Mouse (Mus musculus) neural tube, embryonic 14.5 days (tissue): ENCODE results near the gene Gm8127. TPM values are rescaled to one million over a fixed set of nuclear protein-coding genes. Genes with fewer than 3 reads are reported as not detected.
"Not testable (repeated sequence)": the region's sequence is repeated elsewhere in the genome, so short reads cannot be mapped to it uniquely, and the experiment has no call there.

Source experiments
- ATAC-seq: fragments of 200-750 bp; cut with Nextera tagmentation; 2 replicates; pipeline ENCODE4 v1.8.0; 2017; ENCODE audit warnings: low read depth, mild to moderate bottlenecking, moderate TSS enrichment, moderate library complexity
- H3K27ac ChIP-seq: fragments of 300-500 bp; sonication (generic); 2 replicates; pipeline ENCODE4 v1.5.1; 2014; ENCODE audit warnings: low read depth, mild to moderate bottlenecking, control low read depth, low read length, moderate library complexity, mixed read lengths
- H3K27me3 ChIP-seq: fragments of 300-500 bp; sonication (generic); 2 replicates; pipeline ENCODE4 v1.6.1; 2014; ENCODE audit warnings: low read length; ENCODE audit not compliant: control insufficient read depth, insufficient read depth
- H3K36me3 ChIP-seq: fragments of 300-500 bp; sonication (generic); 2 replicates; pipeline ENCODE4 v1.6.1; 2014; ENCODE audit warnings: low read length, mixed read lengths; ENCODE audit not compliant: control insufficient read depth, insufficient read depth
- H3K4me1 ChIP-seq: fragments of 300-500 bp; sonication (generic); 2 replicates; pipeline ENCODE4 v1.6.1; 2014; ENCODE audit warnings: low read length; ENCODE audit not compliant: control insufficient read depth, insufficient read depth
- H3K4me2 ChIP-seq: fragments of 300-500 bp; sonication (generic); 2 replicates; pipeline ENCODE4 v1.6.1; 2014; ENCODE audit warnings: mild to moderate bottlenecking, low read depth, low read length, control low read depth
- H3K4me3 ChIP-seq: fragments of 300-500 bp; sonication (generic); 2 replicates; pipeline ENCODE4 v1.5.1; 2014; ENCODE audit warnings: low read depth, low read length, control low read depth, mixed read lengths
- H3K9ac ChIP-seq: fragments of 300-500 bp; sonication (generic); replicated peaks from 2 replicates; pipeline ENCODE4 v1.6.1; 2014; ENCODE audit warnings: low read depth, mild to moderate bottlenecking, control low read depth, low read length, mixed read lengths
- H3K9me3 ChIP-seq: fragments of 300-500 bp; sonication (generic); 2 replicates; pipeline ENCODE4 v1.6.1; 2016; ENCODE audit warnings: low read length; ENCODE audit not compliant: control insufficient read depth
- WGBS: fragments of 180-500 bp; shearing (Covaris S2); extraction: QIAGEN DNeasy Blood & Tissue Kit; methylation state at CpG from one replicate; pipeline ENCODE4 v1.1.7; 2014; 5-methylcytosine and 5-hydroxymethylcytosine counted together
- polyA plus RNA-seq: library from polyadenylated mRNA; unstranded; fragments of >200 nt; fragmentation: Nextera tagmentation; extraction: Ambion mirVana; gene quantifications from 2 replicates; pipeline ENCODE4 v1.2.1, GENCODE M21; 2014

The Gm8127 gene
- polyA plus RNA-seq: not detected in 2 replicates

DNA sequence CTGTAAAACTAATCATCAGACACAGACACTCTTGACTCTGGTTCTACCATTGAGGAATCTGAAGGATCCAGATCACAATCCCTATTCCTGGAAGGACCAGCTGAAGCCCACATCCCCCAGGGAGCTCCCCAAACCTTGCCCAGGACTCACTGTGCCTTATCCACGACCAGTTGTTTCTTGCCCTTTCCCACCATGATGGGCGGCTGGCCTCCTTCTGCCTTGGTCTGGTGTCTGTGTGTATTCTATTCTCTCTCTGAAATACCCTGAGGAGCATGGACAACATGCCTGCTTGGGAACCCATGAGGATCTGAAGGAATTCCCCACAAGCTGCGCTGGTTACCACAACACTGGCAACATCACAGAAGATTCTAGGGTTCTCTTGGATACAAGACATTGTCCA lies at the start of gene Gm8127:
Gene Gm8127 (minus strand): TSS at position 330 of the 400 bp plus-strand sequence.
- not testable (repeated sequence) for H3K4me2 ChIP-seq, H3K4me3 ChIP-seq, H3K27me3 ChIP-seq, H3K27ac ChIP-seq, ATAC-seq, H3K9ac ChIP-seq, H3K4me1 ChIP-seq, H3K9me3 ChIP-seq, H3K36me3 ChIP-seq
- 85% methylated on average over 3 of the region's 3 CpGs for WGBS

GRCm38 (mm10) chr14:43337646-43338045 lies 44.0 kb upstream of the Gm8127 start:
- H3K4me3 ChIP-seq, H3K27ac ChIP-seq, H3K36me3 ChIP-seq, ATAC-seq, H3K4me1 ChIP-seq, H3K9ac ChIP-seq, H3K9me3 ChIP-seq, H3K27me3 ChIP-seq, H3K4me2 ChIP-seq: not testable (repeated sequence)
- WGBS: 68% methylated on average over 1 of the region's 1 CpGs

GRCm38 (mm10) chr14:43331362-43331880 lies 37.8 kb upstream of the Gm8127 start:
- H3K27me3 ChIP-seq, H3K4me3 ChIP-seq, H3K9me3 ChIP-seq, H3K9ac ChIP-seq, H3K4me1 ChIP-seq, ATAC-seq, H3K4me2 ChIP-seq, H3K36me3 ChIP-seq, H3K27ac ChIP-seq: not testable (repeated sequence)
- WGBS: 93% methylated on average over 9 of the region's 11 CpGs

DNA sequence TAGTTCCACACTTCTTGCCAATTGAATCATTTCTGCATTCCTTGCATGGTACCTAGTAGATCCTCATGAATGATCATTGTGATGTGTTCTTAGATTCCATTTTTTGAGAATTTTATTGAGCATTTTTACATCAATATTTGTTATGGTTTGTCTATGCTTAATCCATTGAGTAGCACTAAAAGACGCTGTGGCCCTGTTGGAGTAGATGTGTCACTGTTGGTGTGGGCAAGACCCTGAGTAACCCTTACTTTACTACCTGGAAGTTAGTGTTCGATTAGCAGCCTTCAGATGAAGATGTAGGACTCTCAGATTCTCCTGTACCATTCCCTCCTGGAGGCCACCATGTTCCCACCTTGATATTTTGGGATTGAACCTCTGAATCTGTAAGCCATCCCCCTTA lies 35.0 kb upstream of the Gm8127 start:
- H3K4me3 ChIP-seq, H3K9me3 ChIP-seq, H3K27ac ChIP-seq, H3K9ac ChIP-seq, H3K4me2 ChIP-seq, H3K4me1 ChIP-seq, ATAC-seq, H3K36me3 ChIP-seq, H3K27me3 ChIP-seq: not testable (repeated sequence)
- 83% methylated on average over 2 of the region's 2 CpGs for WGBS

DNA sequence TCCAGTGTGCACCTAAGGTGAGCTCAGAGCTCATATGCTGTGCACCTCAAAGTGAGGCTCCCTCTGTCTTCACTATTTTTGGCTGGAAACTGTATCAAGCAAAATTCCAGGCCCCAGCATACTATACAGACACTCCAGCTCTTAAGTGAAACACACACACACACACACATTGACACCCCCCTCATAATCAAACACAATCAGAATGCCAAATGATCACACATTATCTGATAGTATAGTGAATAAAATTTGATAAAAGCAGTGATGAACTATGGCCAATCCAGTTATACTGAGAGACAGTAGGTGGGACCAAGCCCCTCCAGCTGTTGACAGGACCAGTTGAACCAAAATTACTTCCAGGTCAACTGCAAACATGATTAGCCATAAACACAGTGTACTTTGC lies 25.9 kb upstream of the Gm8127 start:
- ATAC-seq, H3K4me2 ChIP-seq, H3K4me1 ChIP-seq, H3K4me3 ChIP-seq, H3K9ac ChIP-seq, H3K36me3 ChIP-seq, H3K27me3 ChIP-seq, H3K27ac ChIP-seq, H3K9me3 ChIP-seq: not testable (repeated sequence)

GRCm38 (mm10) chr14:43278681-43279080 lies 15.0 kb downstream of the Gm8127 start:
- not testable (repeated sequence) for H3K36me3 ChIP-seq, H3K4me1 ChIP-seq, H3K27ac ChIP-seq, H3K4me3 ChIP-seq, H3K9ac ChIP-seq, H3K9me3 ChIP-seq, ATAC-seq, H3K4me2 ChIP-seq, H3K27me3 ChIP-seq
- WGBS: 93% methylated on average over 3 of the region's 3 CpGs

- ATAC-seq, H3K36me3 ChIP-seq, H3K4me3 ChIP-seq, H3K27ac ChIP-seq, H3K9ac ChIP-seq, H3K4me1 ChIP-seq, H3K9me3 ChIP-seq, H3K4me2 ChIP-seq, H3K27me3 ChIP-seq: not testable (repeated sequence)
- WGBS: 59% methylated on average over 4 of the region's 4 CpGs
Observed at GRCm38 (mm10) chr14:43278146-43278545, 15.5 kb downstream of the Gm8127 start.

DNA sequence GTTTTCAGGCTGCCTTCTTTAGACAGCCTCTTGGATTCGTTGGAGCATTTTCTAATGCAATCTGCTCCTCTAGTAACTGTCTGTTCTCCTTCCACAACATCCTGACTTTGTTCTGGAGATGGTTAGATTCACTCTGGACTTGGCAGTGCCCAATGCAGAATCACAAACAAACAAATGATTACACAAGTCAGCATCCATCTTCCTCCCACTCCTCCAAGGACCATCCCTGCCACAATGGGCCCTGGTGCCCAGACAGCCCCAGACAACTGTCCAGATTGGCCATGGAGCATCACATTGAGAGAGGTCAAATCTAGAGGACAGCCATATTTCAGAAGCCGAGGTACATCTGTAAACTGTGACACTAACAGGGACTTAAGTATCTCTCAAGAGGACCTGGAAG lies 16.2 kb downstream of the Gm8127 start:
- not testable (repeated sequence) for H3K27me3 ChIP-seq, H3K27ac ChIP-seq, H3K4me3 ChIP-seq, H3K9ac ChIP-seq, H3K4me2 ChIP-seq, ATAC-seq, H3K36me3 ChIP-seq, H3K9me3 ChIP-seq, H3K4me1 ChIP-seq
- WGBS: 67% methylated on average over 2 of the region's 2 CpGs

GRCm38 (mm10) chr14:43275752-43276151 lies 17.9 kb downstream of the Gm8127 start:
- WGBS: 88% methylated on average over 1 of the region's 1 CpGs
- H3K9me3 ChIP-seq, H3K4me2 ChIP-seq, H3K9ac ChIP-seq, ATAC-seq, H3K27ac ChIP-seq, H3K4me3 ChIP-seq, H3K27me3 ChIP-seq, H3K36me3 ChIP-seq, H3K4me1 ChIP-seq: not testable (repeated sequence)
